Mouse (Mus musculus) ES-Bruce4 (cell line): ENCODE data around the gene Madcam1. TPM values are rescaled to one million over a fixed set of nuclear protein-coding genes. Genes with fewer than 3 reads are reported as not detected.

ENCODE experiments used
- H3K27ac ChIP-seq: 2 replicates; pipeline ENCODE4 v1.5.1; 2012; ENCODE audit warnings: low read length, inconsistent platforms; ENCODE audit not compliant: insufficient read depth
- H3K27me3 ChIP-seq: 2 replicates; pipeline ENCODE4 v1.6.1; 2012; ENCODE audit warnings: mild to moderate bottlenecking, low read length, inconsistent platforms; ENCODE audit not compliant: control insufficient read depth, poor library complexity, insufficient read depth, severe bottlenecking
- H3K36me3 ChIP-seq: 2 replicates; pipeline ENCODE4 v1.6.1; 2012; ENCODE audit warnings: inconsistent platforms, mild to moderate bottlenecking, low read length, moderate library complexity; ENCODE audit not compliant: control insufficient read depth, poor library complexity, insufficient read depth, severe bottlenecking
- H3K4me1 ChIP-seq: one replicate; pipeline ENCODE4 v1.8.1; 2011; ENCODE audit warnings: low read length; ENCODE audit not compliant: control insufficient read depth, insufficient read depth
- H3K4me3 ChIP-seq: 2 replicates; pipeline ENCODE4 v1.5.1; 2011; ENCODE audit warnings: low read depth, mild to moderate bottlenecking, low read length
- H3K9ac ChIP-seq: 2 replicates; pipeline ENCODE4 v1.6.1; 2012; ENCODE audit warnings: low read depth, mild to moderate bottlenecking, inconsistent platforms; ENCODE audit not compliant: poor library complexity, severe bottlenecking
- H3K9me3 ChIP-seq: replicated peaks from 2 replicates; pipeline ENCODE4 v1.6.1; 2012; ENCODE audit warnings: mild to moderate bottlenecking, low read length, inconsistent platforms; ENCODE audit not compliant: control insufficient read depth, poor library complexity, insufficient read depth, severe bottlenecking
- CTCF ChIP-seq: IDR thresholded peaks from one replicate; pipeline ENCODE4 v1.8.1; 2011; ENCODE audit warnings: low read depth, low read length
- EP300 ChIP-seq: IDR thresholded peaks from 2 replicates; pipeline ENCODE4 v1.6.1; 2011; ENCODE audit warnings: low read depth, low read length; ENCODE audit not compliant: insufficient read depth
- POLR2A ChIP-seq: IDR thresholded peaks from one replicate; pipeline ENCODE4 v1.8.1; 2011; ENCODE audit warnings: low read length; ENCODE audit not compliant: insufficient read depth
- polyA plus RNA-seq: library from polyadenylated mRNA; stranded (reverse); fragments of >200 nt; gene quantifications from 2 replicates; pipeline ENCODE4 v1.2.4, GENCODE M21; 2011; ENCODE audit warnings: low read depth; ENCODE audit not compliant: missing spikeins, insufficient read depth, insufficient read length

The Madcam1 gene
- polyA plus RNA-seq, 1 experiment: 2.6 TPM

GRCm38 (mm10) chr10:79707162-79707561 lies 42.8 kb downstream of the Madcam1 start:
- peaks cover 18% of the 10 kb centered on the region for H3K36me3 ChIP-seq
- no peak overlapping the region for H3K4me3 ChIP-seq
- H3K27me3 ChIP-seq: no peaks in the 10 kb centered on the region
- H3K9ac ChIP-seq: no peak overlapping the region
- TF ChIP-seq CTCF: no peak
- no peak for TF ChIP-seq EP300
- no peak for TF ChIP-seq POLR2A
- H3K9me3 ChIP-seq: no peaks in the 10 kb centered on the region
- H3K27ac ChIP-seq: no peak overlapping the region
- H3K4me1 ChIP-seq: peaks cover 2% of the 10 kb centered on the region

GRCm38 (mm10) chr10:79707759-79708158 lies 43.4 kb downstream of the Madcam1 start:
- peaks cover 18% of the 10 kb centered on the region for H3K36me3 ChIP-seq
- peak; percentile 36 for TF ChIP-seq CTCF
- TF ChIP-seq EP300: no peak
- peaks cover 2% of the 10 kb centered on the region for H3K4me1 ChIP-seq
- no peak overlapping the region; the same call in 1 of the 2 replicates for H3K27ac ChIP-seq
- H3K4me3 ChIP-seq: no peak overlapping the region
- no peaks in the 10 kb centered on the region for H3K9me3 ChIP-seq
- no peak overlapping the region for H3K9ac ChIP-seq
- no peaks in the 10 kb centered on the region for H3K27me3 ChIP-seq

GRCm38 (mm10) chr10:79708668-79709067 lies 44.3 kb downstream of the Madcam1 start:
- peaks cover 2% of the 10 kb centered on the region for H3K4me1 ChIP-seq
- no peaks in the 10 kb centered on the region for H3K9me3 ChIP-seq
- H3K36me3 ChIP-seq: peaks cover 18% of the 10 kb centered on the region
- no peak overlapping the region for H3K4me3 ChIP-seq
- no peaks in the 10 kb centered on the region for H3K27me3 ChIP-seq
- TF ChIP-seq POLR2A: no peak
- no peak for TF ChIP-seq EP300
- TF ChIP-seq CTCF: no peak
- no peak overlapping the region; the same call in 1 of the 2 replicates for H3K27ac ChIP-seq
- peak overlapping the region; percentile 13; the same call in 1 of the 2 replicates for H3K9ac ChIP-seq

GRCm38 (mm10) chr10:79709307-79709706 lies 44.9 kb downstream of the Madcam1 start:
- no peak overlapping the region for H3K9ac ChIP-seq
- peaks cover 2% of the 10 kb centered on the region for H3K4me1 ChIP-seq
- H3K27me3 ChIP-seq: no peaks in the 10 kb centered on the region
- H3K4me3 ChIP-seq: no peak overlapping the region
- peaks cover 18% of the 10 kb centered on the region for H3K36me3 ChIP-seq
- TF ChIP-seq POLR2A (no peak), CTCF (no peak), EP300 (no peak)
- no peaks in the 10 kb centered on the region for H3K9me3 ChIP-seq
- no peak overlapping the region for H3K27ac ChIP-seq

GRCm38 (mm10) chr10:79712029-79712428 lies 47.7 kb downstream of the Madcam1 start:
- no peaks in the 10 kb centered on the region for H3K9me3 ChIP-seq
- H3K4me1 ChIP-seq: peaks cover 2% of the 10 kb centered on the region
- peaks cover 18% of the 10 kb centered on the region for H3K36me3 ChIP-seq
- H3K4me3 ChIP-seq: no peak overlapping the region
- H3K9ac ChIP-seq: no peak overlapping the region
- TF ChIP-seq POLR2A (no peak), CTCF (no peak), EP300 (no peak)
- no peak overlapping the region for H3K27ac ChIP-seq
- H3K27me3 ChIP-seq: no peaks in the 10 kb centered on the region; the same call in 1 of the 2 replicates

- no peak overlapping the region for H3K4me3 ChIP-seq
- TF ChIP-seq CTCF (peak; percentile 88), EP300 (no peak)
- peaks cover 18% of the 10 kb centered on the region for H3K36me3 ChIP-seq
- no peaks in the 10 kb centered on the region for H3K9me3 ChIP-seq
- no peak overlapping the region for H3K27ac ChIP-seq
- no peaks in the 10 kb centered on the region for H3K4me1 ChIP-seq
- H3K27me3 ChIP-seq: no peaks in the 10 kb centered on the region; the same call in 1 of the 2 replicates
- H3K9ac ChIP-seq: no peak overlapping the region
These were observed 48.3 kb downstream of the Madcam1 start for GRCm38 (mm10) chr10:79712499-79713126.
